Mouse (Mus musculus) bone marrow macrophage, adult 2 months (primary cell): ENCODE results near the gene Lrrc41. TPM values are rescaled to one million over a fixed set of nuclear protein-coding genes. Genes with fewer than 3 reads are reported as not detected.

Experiments used
- H3K27ac ChIP-seq: 2 replicates; pipeline ENCODE4 v1.5.1; 2012; ENCODE audit warnings: low read depth, low read length; ENCODE audit not compliant: insufficient read depth
- H3K4me1 ChIP-seq: 2 replicates; pipeline ENCODE4 v1.6.1; 2012; ENCODE audit warnings: low read length; ENCODE audit not compliant: control insufficient read depth, insufficient read depth
- H3K4me3 ChIP-seq: 2 replicates; pipeline ENCODE4 v1.5.1; 2012; ENCODE audit warnings: mild to moderate bottlenecking, low read length, moderate library complexity; ENCODE audit not compliant: insufficient read depth
- CTCF ChIP-seq: IDR thresholded peaks from 2 replicates; pipeline ENCODE4 v1.5.1; 2012; ENCODE audit warnings: low read depth, mild to moderate bottlenecking, low read length, moderate library complexity
- POLR2A ChIP-seq: IDR thresholded peaks from 2 replicates; pipeline ENCODE4 v1.6.1; 2012; ENCODE audit warnings: mild to moderate bottlenecking, low read depth, low read length, borderline replicate concordance
- polyA plus RNA-seq: library from polyadenylated mRNA; stranded (reverse); fragments of >200 nt; gene quantifications from 2 replicates; pipeline ENCODE4 v1.2.4, GENCODE M21; 2012; ENCODE audit not compliant: missing spikeins, insufficient read depth, insufficient read length

Gene Lrrc41
- 28.2 and 29.0 TPM in 2 replicates for polyA plus RNA-seq

- TF ChIP-seq POLR2A (peak; percentile 62; the same call in 1 of the 2 replicates), CTCF (no peak)
- Histone ChIP-seq H3K4me3 (peak within 1 kb of the TSS; percentile 91), H3K4me1 (peaks cover 27% of the 10 kb centered on the region), H3K27ac (peak within 1 kb of the TSS; percentile 71)
These were observed at the start of gene Lrrc41, which contains the start of gene Uqcrh for GRCm38 (mm10) chr4:116074861-116075620. TSS of gene Lrrc41 (plus strand) at chr4:116075269. TSS of gene Uqcrh (minus strand) at chr4:116075071.

GRCm38 (mm10) chr4:116032906-116033305 is 42.2 kb upstream of the Lrrc41 start:
- TF ChIP-seq CTCF (no peak), POLR2A (no peak)
- no peak overlapping the region for H3K4me3 ChIP-seq
- no peaks in the 10 kb centered on the region for H3K4me1 ChIP-seq
- H3K27ac ChIP-seq, result no peak overlapping the region

DNA sequence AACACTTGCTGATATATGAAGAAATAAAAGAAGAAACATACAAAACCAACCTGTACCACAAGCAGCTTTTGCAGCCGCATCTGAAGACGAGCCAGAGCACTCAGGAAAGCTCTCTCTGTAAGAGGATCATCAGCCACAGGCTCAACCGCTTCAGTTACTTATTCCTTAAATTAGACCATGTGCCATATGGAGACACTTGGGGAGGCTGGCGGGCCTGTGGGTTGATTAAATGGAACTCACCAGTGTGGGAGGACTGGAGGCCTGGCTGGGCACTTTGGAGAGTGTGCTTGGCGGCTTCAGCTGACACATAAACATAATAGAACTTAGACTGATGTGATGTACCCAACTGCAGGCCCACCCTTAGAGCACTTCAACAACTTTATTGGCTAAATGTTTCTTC is 41.7 kb upstream of the Lrrc41 start:
- Histone ChIP-seq H3K27ac (no peak overlapping the region), H3K4me3 (no peak overlapping the region), H3K4me1 (no peaks in the 10 kb centered on the region)
- TF ChIP-seq POLR2A, result no peak
- no peak for TF ChIP-seq CTCF

- H3K4me3 ChIP-seq, result no peak overlapping the region
- TF ChIP-seq CTCF, result no peak
- no peak for TF ChIP-seq POLR2A
- H3K27ac ChIP-seq, result no peak overlapping the region
These were observed 34.6 kb upstream of the Lrrc41 start for GRCm38 (mm10) chr4:116040466-116040865.

GRCm38 (mm10) chr4:116042186-116042585 is 32.9 kb upstream of the Lrrc41 start:
- Histone ChIP-seq H3K4me1 (0 out of 2 replicates have a peak, but pooled peaks cover 2% of the 10 kb centered on the region), H3K4me3 (no peak overlapping the region), H3K27ac (no peak overlapping the region)
- TF ChIP-seq POLR2A, result no peak
- TF ChIP-seq CTCF, result no peak

More at GRCm38 (mm10) chr4:116040466-116040865, 34.6 kb upstream of the Lrrc41 start:
- no peaks in the 10 kb centered on the region for H3K4me1 ChIP-seq

- H3K4me3 ChIP-seq, result no peak overlapping the region
These were observed 28.5 kb upstream of the Lrrc41 start for GRCm38 (mm10) chr4:116046604-116047003.

GRCm38 (mm10) chr4:116047681-116048080 is 27.4 kb upstream of the Lrrc41 start:
- TF ChIP-seq POLR2A (no peak), CTCF (no peak)

More at GRCm38 (mm10) chr4:116046604-116047003, 28.5 kb upstream of the Lrrc41 start:
- H3K4me1 ChIP-seq, result peaks cover 7% of the 10 kb centered on the region; the same call in 1 of the 2 replicates
- no peak overlapping the region for H3K27ac ChIP-seq
- no peak for TF ChIP-seq CTCF
- TF ChIP-seq POLR2A, result no peak

GRCm38 (mm10) chr4:116048130-116048920 is 26.7 kb upstream of the Lrrc41 start:
- H3K4me1 ChIP-seq, result peaks cover 7% of the 10 kb centered on the region; the same call in 1 of the 2 replicates
- no peak for TF ChIP-seq POLR2A
- TF ChIP-seq CTCF, result no peak
- H3K4me3 ChIP-seq, result no peak overlapping the region
- no peak overlapping the region for H3K27ac ChIP-seq

More at GRCm38 (mm10) chr4:116047681-116048080, 27.4 kb upstream of the Lrrc41 start:
- Histone ChIP-seq H3K27ac (no peak overlapping the region), H3K4me3 (no peak overlapping the region), H3K4me1 (peaks cover 7% of the 10 kb centered on the region; the same call in 1 of the 2 replicates)

- no peak overlapping the region for H3K27ac ChIP-seq
- no peak overlapping the region for H3K4me3 ChIP-seq
- no peak for TF ChIP-seq CTCF
- no peak for TF ChIP-seq POLR2A
- H3K4me1 ChIP-seq, result peaks cover 7% of the 10 kb centered on the region
These were observed 25.9 kb upstream of the Lrrc41 start for GRCm38 (mm10) chr4:116049211-116049610.
